Mouse (Mus musculus) cerebellum, postnatal 10 days (tissue): ENCODE measurements around the gene Olfr201.
"Not testable (repeated sequence)": the region's sequence is repeated elsewhere in the genome, so short reads cannot be mapped to it uniquely, and the experiment has no call there.

Source experiments
- DNase-seq, 2 experiments: peaks; one replicate each; pipeline ENCODE4 v3.0.0; 2021; ENCODE audit warnings: mixed read lengths in 2 of 2

Olfr201 gene

DNA sequence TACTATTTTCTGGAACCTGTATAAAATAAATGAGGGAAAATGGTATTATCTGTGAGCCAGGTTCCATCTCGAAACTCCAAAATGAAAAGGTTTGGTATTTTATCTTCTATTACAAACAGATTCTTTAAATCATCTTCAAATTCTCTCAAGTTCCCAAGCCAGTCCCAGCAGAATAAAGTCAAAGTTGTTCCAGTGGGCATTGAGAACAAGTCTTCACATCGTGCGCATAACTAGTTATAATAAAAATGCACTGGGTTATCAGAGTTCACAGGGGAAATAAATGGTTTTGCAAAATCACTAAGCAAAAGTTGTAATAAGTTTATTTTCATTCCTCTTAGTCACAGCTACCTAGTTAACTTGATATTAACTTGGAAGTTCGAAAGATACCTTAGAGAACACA, at the start of gene Olfr201:
Olfr201 (minus strand) TSS at position 101 of the 400 bp plus-strand sequence.
- DNase-seq = not testable (repeated sequence)

DNA sequence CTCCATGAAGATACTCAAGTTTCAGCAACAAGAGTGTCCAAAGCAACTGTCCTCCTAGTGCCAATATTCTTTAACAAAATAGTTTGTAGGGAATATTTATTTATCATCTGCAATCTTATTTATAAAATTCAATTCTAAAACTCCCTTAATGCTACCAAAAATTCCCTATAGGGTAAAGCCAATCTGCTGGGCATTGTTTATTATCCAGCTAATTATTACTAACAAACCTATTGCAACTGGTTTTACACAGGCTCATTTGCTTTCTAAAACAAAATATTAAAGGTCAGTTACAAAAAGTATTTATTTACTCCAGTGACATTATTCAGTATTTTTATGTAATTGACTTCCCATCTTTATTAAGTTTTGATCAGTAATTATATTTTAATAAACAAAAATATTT, 45.7 kb upstream of the Olfr201 start, which contains the start of gene Olfr204:
Olfr204 (minus strand) TSS at position 101 of the 400 bp plus-strand sequence.
- DNase-seq = no peak

GRCm38 (mm10) chr16:59298581-59298980, 26.1 kb upstream of the Olfr201 start, which contains the start of gene Olfr203:
TSS of gene Olfr203 (plus strand) at chr16:59298881.
- DNase-seq = no peak

DNA sequence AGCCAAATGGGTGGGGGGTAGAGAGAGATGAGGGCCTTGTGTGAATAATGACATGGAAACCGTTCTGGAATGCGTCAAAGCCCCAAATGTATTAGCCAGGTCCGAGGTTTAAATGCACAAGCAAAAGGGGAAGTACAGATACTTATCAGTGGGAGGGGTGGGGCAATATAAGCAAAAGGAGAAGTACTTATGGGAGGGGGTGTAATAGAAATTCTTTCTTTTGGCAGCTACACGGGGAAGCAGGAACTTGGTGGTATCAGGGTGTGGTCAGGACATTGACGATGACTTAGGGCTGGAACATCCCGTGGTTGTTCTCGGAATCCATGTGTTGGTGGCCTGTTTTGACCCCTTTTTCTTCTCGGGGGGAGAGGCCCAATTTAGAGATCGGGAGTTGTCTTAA, 15.1 kb upstream of the Olfr201 start:
- not testable (repeated sequence) for DNase-seq

- DNase-seq = no peak
These were observed 14.3 kb upstream of the Olfr201 start, which contains the start of gene Olfr202 for GRCm38 (mm10) chr16:59286693-59287092. TSS of gene Olfr202 (minus strand) at chr16:59286793.

GRCm38 (mm10) chr16:59283476-59283875, 11.0 kb upstream of the Olfr201 start:
- no peak for DNase-seq

- DNase-seq = no peak
These were observed 8.1 kb upstream of the Olfr201 start for GRCm38 (mm10) chr16:59280542-59280941.

- not testable (repeated sequence) for DNase-seq
These were observed 3.3 kb downstream of the Olfr201 start for GRCm38 (mm10) chr16:59269097-59269496.

- no peak for DNase-seq
These were observed 22.7 kb downstream of the Olfr201 start for GRCm38 (mm10) chr16:59249684-59250083.

DNA sequence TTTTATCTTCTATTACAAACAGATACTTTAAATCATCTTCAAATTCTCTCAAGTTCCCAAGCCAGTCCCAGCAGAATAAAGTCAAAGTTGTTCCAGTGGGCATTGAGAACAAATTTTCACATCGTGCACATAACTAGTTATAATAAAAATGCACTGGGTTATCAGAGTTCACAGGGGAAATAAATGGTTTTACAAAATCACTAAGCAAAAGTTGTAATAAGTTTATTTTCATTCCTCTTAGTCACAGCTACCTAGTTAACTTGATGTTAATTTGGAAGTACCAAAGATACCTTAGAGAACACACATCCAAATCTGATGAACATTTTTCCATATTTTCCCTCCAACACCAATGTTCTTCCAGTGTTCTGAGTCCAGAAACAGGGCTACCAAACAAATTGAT, 52.8 kb downstream of the Olfr201 start, which contains the start of gene Olfr199:
Olfr199 (minus strand) TSS at position 101 of the 400 bp plus-strand sequence.
- DNase-seq = not testable (repeated sequence)

DNA sequence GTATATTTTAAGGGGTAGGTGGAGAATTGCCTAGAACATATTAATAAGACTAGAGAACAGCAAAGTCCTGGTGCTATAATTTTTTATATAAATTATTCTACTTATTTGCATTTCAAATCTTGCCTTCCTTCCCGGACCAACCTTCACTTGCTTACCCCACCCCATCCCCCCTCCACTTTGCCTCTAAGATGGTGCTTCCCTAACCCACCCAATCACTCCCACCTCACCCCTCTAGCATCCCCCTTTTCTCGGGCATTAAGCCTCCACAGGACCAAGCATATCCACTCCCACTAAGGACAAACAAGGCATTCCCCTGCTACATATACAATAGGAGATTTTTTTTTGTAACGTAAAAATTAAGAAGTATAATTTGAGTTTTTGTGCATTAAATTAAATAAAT, 54.6 kb downstream of the Olfr201 start:
- not testable (repeated sequence) for DNase-seq
